Mouse (Mus musculus) small intestine, adult 2 months (tissue): ENCODE data around the gene Mst1. TPM values are rescaled to one million over a fixed set of nuclear protein-coding genes. Genes with fewer than 3 reads are reported as not detected.

Experiments used
- H3K27ac ChIP-seq: fragments of 200-500 bp; 2 replicates; pipeline ENCODE4 v1.5.1; 2012; ENCODE audit warnings: low read depth, low read length, control low read depth, inconsistent platforms; ENCODE audit not compliant: insufficient read depth
- H3K27me3 ChIP-seq: fragments of 200-500 bp; 2 replicates; pipeline ENCODE4 v1.6.1; 2012; ENCODE audit warnings: mild to moderate bottlenecking, moderate library complexity, low read length, inconsistent platforms; ENCODE audit not compliant: control insufficient read depth, insufficient read depth
- H3K36me3 ChIP-seq: fragments of 200-500 bp; 2 replicates; pipeline ENCODE4 v1.6.1; 2012; ENCODE audit warnings: mild to moderate bottlenecking, low read length, control low read depth, inconsistent platforms; ENCODE audit not compliant: control insufficient read depth, insufficient read depth
- H3K4me1 ChIP-seq: fragments of 200-500 bp; 2 replicates; pipeline ENCODE4 v1.6.1; 2012; ENCODE audit warnings: low read length, inconsistent platforms, mixed read lengths; ENCODE audit not compliant: control insufficient read depth, insufficient read depth, insufficient read length
- H3K4me3 ChIP-seq: fragments of 200-500 bp; 2 replicates; pipeline ENCODE4 v1.5.1; 2012; ENCODE audit warnings: low read depth, mild to moderate bottlenecking, control low read depth, inconsistent platforms, low read length, moderate library complexity
- CTCF ChIP-seq: fragments of 200-500 bp; IDR thresholded peaks from 2 replicates; pipeline ENCODE4 v1.5.1; 2012; ENCODE audit warnings: low read depth, mild to moderate bottlenecking, control low read depth, inconsistent platforms, low read length, moderate library complexity, mixed read lengths; ENCODE audit not compliant: insufficient replicate concordance, insufficient read length; ENCODE audit errors: extremely low read depth
- POLR2A ChIP-seq: fragments of 200-500 bp; IDR thresholded peaks from 2 replicates; pipeline ENCODE4 v1.6.1; 2012; ENCODE audit warnings: low read depth, mild to moderate bottlenecking, control low read depth, inconsistent platforms, low read length, moderate library complexity
- WGBS: fragments of 180-500 bp; shearing (Covaris S2); methylation state at CpG from one replicate; pipeline ENCODE4 v1.1.7; 2018; 5-methylcytosine and 5-hydroxymethylcytosine counted together
- polyA plus RNA-seq: library from polyadenylated mRNA; depleted of rRNA; stranded (reverse); fragments of >200 nt; gene quantifications from 2 replicates; pipeline ENCODE4 v1.2.3, GENCODE M21; 2012

Mst1 gene
- polyA plus RNA-seq, 1 experiment, result 0.35 TPM

- H3K27me3 ChIP-seq, result no peaks in the 10 kb centered on the region
- H3K4me1 ChIP-seq, result peaks cover 25% of the 10 kb centered on the region
- H3K36me3 ChIP-seq, result peaks cover 58% of the 10 kb centered on the region
- H3K27ac ChIP-seq, result peak overlapping the region; percentile 81
- TF ChIP-seq POLR2A (no peak), CTCF (no peak)
- H3K4me3 ChIP-seq, result no peak overlapping the region
- 73% methylated on average over 4 of the region's 4 CpGs for WGBS
Measured at GRCm38 (mm10) chr9:108085261-108085660, 5.0 kb downstream of the Mst1 start.

GRCm38 (mm10) chr9:108090611-108091120, 10.4 kb downstream of the Mst1 start:
- Histone ChIP-seq H3K27me3 (no peaks in the 10 kb centered on the region), H3K4me1 (peaks cover 5% of the 10 kb centered on the region), H3K36me3 (peaks cover 69% of the 10 kb centered on the region), H3K27ac (no peak overlapping the region), H3K4me3 (no peak overlapping the region)
- TF ChIP-seq POLR2A (no peak), CTCF (no peak)
- 96% methylated on average over 7 of the region's 7 CpGs for WGBS

- Histone ChIP-seq H3K4me1 (peaks cover 5% of the 10 kb centered on the region), H3K36me3 (peaks cover 43% of the 10 kb centered on the region), H3K27ac (no peak overlapping the region), H3K27me3 (no peaks in the 10 kb centered on the region), H3K4me3 (peak overlapping the region; percentile 94)
- WGBS, result 57% methylated on average over 10 of the region's 10 CpGs
- TF ChIP-seq POLR2A (no peak), CTCF (no peak)
Measured at GRCm38 (mm10) chr9:108093586-108093985, 13.3 kb downstream of the Mst1 start.

GRCm38 (mm10) chr9:108094184-108094941, 14.1 kb downstream of the Mst1 start, which contains the start of gene Apeh:
Apeh (minus strand) TSS chr9:108094606.
- Histone ChIP-seq H3K4me1 (peaks cover 5% of the 10 kb centered on the region), H3K36me3 (peaks cover 36% of the 10 kb centered on the region), H3K27me3 (no peaks in the 10 kb centered on the region), H3K27ac (peak within 1 kb of the TSS; percentile 96), H3K4me3 (peak within 1 kb of the TSS; percentile 94)
- TF ChIP-seq CTCF (no peak), POLR2A (peak; percentile 73)
- WGBS, result 1% methylated on average over 52 of the region's 52 CpGs

GRCm38 (mm10) chr9:108094998-108095411, 14.8 kb downstream of the Mst1 start:
- Histone ChIP-seq H3K27ac (peak overlapping the region; percentile 88), H3K36me3 (peaks cover 30% of the 10 kb centered on the region), H3K4me3 (peak overlapping the region; percentile 94), H3K4me1 (peaks cover 5% of the 10 kb centered on the region), H3K27me3 (no peaks in the 10 kb centered on the region)
- WGBS, result 0% methylated on average over 16 of the region's 16 CpGs
- TF ChIP-seq POLR2A (peak; percentile 60; the same call in 1 of the 2 replicates), CTCF (no peak)

GRCm38 (mm10) chr9:108095518-108095917, 15.3 kb downstream of the Mst1 start:
- 3% methylated on average over 3 of the region's 3 CpGs for WGBS
- H3K36me3 ChIP-seq, result peaks cover 24% of the 10 kb centered on the region
- no peaks in the 10 kb centered on the region for H3K27me3 ChIP-seq
- H3K4me3 ChIP-seq, result peak overlapping the region; percentile 94; the same call in 1 of the 2 replicates
- H3K27ac ChIP-seq, result peak overlapping the region; percentile 88
- H3K4me1 ChIP-seq, result peaks cover 5% of the 10 kb centered on the region
- peak; percentile 81; the same call in 1 of the 2 replicates for TF ChIP-seq CTCF
- TF ChIP-seq POLR2A, result no peak

GRCm38 (mm10) chr9:108095949-108096712, 15.9 kb downstream of the Mst1 start:
- H3K27ac ChIP-seq, result 0 out of 2 replicates have a peak overlapping the region, but pooled peaks have one; percentile 0
- peaks cover 5% of the 10 kb centered on the region for H3K4me1 ChIP-seq
- 53% methylated on average over 10 of the region's 10 CpGs for WGBS
- no peak overlapping the region for H3K4me3 ChIP-seq
- TF ChIP-seq CTCF (no peak), POLR2A (no peak)
- peaks cover 18% of the 10 kb centered on the region for H3K36me3 ChIP-seq
- no peaks in the 10 kb centered on the region for H3K27me3 ChIP-seq
